Mouse (Mus musculus) cerebellum, postnatal 14 days (tissue): Measurements from ENCODE around the gene Serpinb9g.
"Not testable (repeated sequence)": the region's sequence is repeated elsewhere in the genome, so short reads cannot be mapped to it uniquely, and the experiment has no call there.

Experiments used
- DNase-seq, 2 experiments: peaks; one replicate each; pipeline ENCODE4 v3.0.0; 2021; ENCODE audit warnings: mixed read lengths in 2 of 2

The Serpinb9g gene

GRCm38 (mm10) chr13:33484490-33484889 lies at the start of gene Serpinb9g:
TSS of gene Serpinb9g (plus strand) at chr13:33484790.
- not testable (repeated sequence) for DNase-seq

GRCm38 (mm10) chr13:33483872-33484271 lies 718 bp upstream of the Serpinb9g start:
- not testable (repeated sequence) for DNase-seq

- DNase-seq, result no peak
Observed at GRCm38 (mm10) chr13:33524629-33525028, 40.0 kb downstream of the Serpinb9g start.

GRCm38 (mm10) chr13:33532814-33533213 lies 48.2 kb downstream of the Serpinb9g start:
- no peak for DNase-seq
